Mouse (Mus musculus) liver, postnatal 0 days (tissue): ENCODE results near the gene Elfn2.

Source experiments
- CTCF ChIP-seq: sonication (generic); IDR thresholded peaks from 2 replicates; pipeline ENCODE4 v1.5.1; 2016; ENCODE audit warnings: antibody characterized with exemption, low read depth
- EP300 ChIP-seq: IDR thresholded peaks from 2 replicates; pipeline ENCODE4 v1.6.1; 2016; ENCODE audit warnings: antibody characterized with exemption, low read depth, mild to moderate bottlenecking

DNA sequence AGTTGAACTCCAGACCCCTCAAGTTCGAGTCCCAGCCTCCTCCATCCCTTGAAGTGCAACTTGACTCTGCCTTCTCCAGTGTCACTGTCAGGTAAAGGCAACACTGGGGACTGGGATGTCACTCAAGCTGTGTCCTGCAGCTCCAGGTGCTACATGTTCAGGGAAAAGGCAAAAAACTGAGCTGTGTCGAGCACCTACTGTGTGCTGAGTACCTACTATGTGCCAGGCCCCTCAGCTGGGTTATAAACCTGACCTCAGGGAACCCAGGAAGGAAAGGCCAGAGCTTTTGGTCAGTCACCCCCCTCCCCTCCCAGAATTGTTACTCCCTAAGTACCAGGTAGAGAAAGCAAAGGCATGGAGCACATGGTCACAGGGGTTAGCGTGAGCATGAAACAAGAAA lies 19.1 kb downstream of the Elfn2 start:
- TF ChIP-seq EP300 (no peak), CTCF (no peak)
